Mouse (Mus musculus) c-Kit-negative CD71-positive TER-119-positive erythroid progenitor cells, embryonic 14.5 days (primary cell): ENCODE measurements around the gene Bmp2k.
"Not testable (repeated sequence)": the region's sequence is repeated elsewhere in the genome, so short reads cannot be mapped to it uniquely, and the experiment has no call there.

ENCODE experiments used
- DNase-seq: peaks from one replicate; pipeline ENCODE4 v3.0.0-alpha.2; 2013; ENCODE audit warnings: low read depth, low spot score

Bmp2k gene

GRCm38 (mm10) chr5:97001571-97001970 lies 4.1 kb downstream of the Bmp2k start:
- no peak for DNase-seq

GRCm38 (mm10) chr5:97002336-97002735 lies 4.8 kb downstream of the Bmp2k start:
- no peak for DNase-seq

GRCm38 (mm10) chr5:97002937-97003336 lies 5.4 kb downstream of the Bmp2k start:
- DNase-seq = no peak

- DNase-seq = no peak
Observed at GRCm38 (mm10) chr5:97004178-97005030, 6.9 kb downstream of the Bmp2k start.

- DNase-seq = no peak
Observed at GRCm38 (mm10) chr5:97005891-97006290, 8.4 kb downstream of the Bmp2k start.

GRCm38 (mm10) chr5:97006929-97007328 lies 9.4 kb downstream of the Bmp2k start:
- no peak for DNase-seq

GRCm38 (mm10) chr5:97007496-97007895 lies 10.0 kb downstream of the Bmp2k start:
- DNase-seq = peak; percentile 63

GRCm38 (mm10) chr5:97009140-97009539 lies 11.7 kb downstream of the Bmp2k start:
- not testable (repeated sequence) for DNase-seq

GRCm38 (mm10) chr5:97009601-97010335 lies 12.3 kb downstream of the Bmp2k start:
- peak; percentile 68 for DNase-seq

GRCm38 (mm10) chr5:97015781-97016508 lies 18.5 kb downstream of the Bmp2k start:
- no peak for DNase-seq

GRCm38 (mm10) chr5:97016842-97017577 lies 19.5 kb downstream of the Bmp2k start:
- no peak for DNase-seq

GRCm38 (mm10) chr5:97022305-97023278 lies 25.1 kb downstream of the Bmp2k start:
- peak; percentile 47 for DNase-seq

- no peak for DNase-seq
Observed at GRCm38 (mm10) chr5:97024834-97025233, 27.3 kb downstream of the Bmp2k start.

GRCm38 (mm10) chr5:97025650-97026049 lies 28.2 kb downstream of the Bmp2k start:
- no peak for DNase-seq

- DNase-seq = no peak
Observed at GRCm38 (mm10) chr5:97028004-97028403, 30.5 kb downstream of the Bmp2k start.

- DNase-seq = not testable (repeated sequence)
Observed at GRCm38 (mm10) chr5:97028840-97029239, 31.4 kb downstream of the Bmp2k start.

- no peak for DNase-seq
Observed at GRCm38 (mm10) chr5:97031771-97032170, 34.3 kb downstream of the Bmp2k start.

GRCm38 (mm10) chr5:97045260-97045659 lies 47.8 kb downstream of the Bmp2k start:
- no peak for DNase-seq

GRCm38 (mm10) chr5:97046680-97047079 lies 49.2 kb downstream of the Bmp2k start:
- no peak for DNase-seq

- no peak for DNase-seq
Observed at GRCm38 (mm10) chr5:97048905-97049304, 51.4 kb downstream of the Bmp2k start.
